Mouse (Mus musculus) heart, postnatal 14 days (tissue): ENCODE measurements around the gene Slc43a1. TPM values are rescaled to one million over a fixed set of nuclear protein-coding genes. Genes with fewer than 3 reads are reported as not detected.

ENCODE experiments used
- DNase-seq, 2 experiments: peaks; one replicate each; pipeline ENCODE4 v3.0.0; 2021 to 2022
- intact Hi-C: fragments of 180-260 bp; cut with DNase I; formaldehyde crosslinking; loops from one replicate; pipeline ENCODE4 v1.15.1; 2025
- total RNA-seq, 2 experiments: library from RNA; stranded (reverse); gene quantifications; 2 replicates each; pipeline ENCODE4 v1.2.3; 2021

Gene Slc43a1
- total RNA-seq, 2 experiments from 2014 or later, result 2.9 to 3.6 TPM

DNA sequence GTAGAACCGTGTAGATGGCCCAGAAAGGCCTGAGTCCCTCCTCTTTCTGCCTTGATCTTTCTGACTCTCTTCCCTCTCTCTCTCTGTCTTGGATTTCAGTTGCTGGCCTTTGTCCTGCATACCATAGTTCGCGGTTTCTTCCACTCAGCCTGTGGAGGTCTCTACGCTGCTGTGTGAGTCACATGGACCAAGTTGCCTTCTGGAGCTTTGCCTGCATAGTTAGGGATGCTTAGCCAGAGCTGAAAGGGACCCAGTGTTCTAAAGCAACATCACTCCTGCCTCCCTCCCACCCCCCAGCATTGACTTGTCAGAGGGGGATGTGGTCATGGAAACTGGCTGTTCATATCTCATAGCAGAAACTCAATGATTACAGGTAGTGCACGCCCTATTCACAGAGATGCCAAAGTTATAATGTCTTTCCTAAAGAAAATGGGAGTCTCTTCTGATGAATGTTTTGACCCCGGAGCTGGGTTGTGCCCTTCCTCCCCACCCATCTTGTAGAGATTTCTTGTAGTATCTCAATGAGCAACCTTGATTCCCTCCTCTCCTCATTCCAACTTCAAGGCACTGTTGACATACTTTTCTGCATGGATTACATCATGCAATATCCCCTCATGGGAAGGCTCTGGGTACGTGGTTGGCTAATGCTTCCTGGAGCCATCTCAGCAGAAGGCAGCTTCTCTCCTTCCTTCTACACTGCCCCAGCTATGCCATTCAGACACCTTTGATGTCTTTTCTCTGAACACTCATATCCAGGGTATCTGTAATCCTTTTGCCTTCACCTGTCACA is 21.5 kb downstream of the Slc43a1 start:
- DNase-seq, result no peak
- intact Hi-C loops, result no loop called here

DNA sequence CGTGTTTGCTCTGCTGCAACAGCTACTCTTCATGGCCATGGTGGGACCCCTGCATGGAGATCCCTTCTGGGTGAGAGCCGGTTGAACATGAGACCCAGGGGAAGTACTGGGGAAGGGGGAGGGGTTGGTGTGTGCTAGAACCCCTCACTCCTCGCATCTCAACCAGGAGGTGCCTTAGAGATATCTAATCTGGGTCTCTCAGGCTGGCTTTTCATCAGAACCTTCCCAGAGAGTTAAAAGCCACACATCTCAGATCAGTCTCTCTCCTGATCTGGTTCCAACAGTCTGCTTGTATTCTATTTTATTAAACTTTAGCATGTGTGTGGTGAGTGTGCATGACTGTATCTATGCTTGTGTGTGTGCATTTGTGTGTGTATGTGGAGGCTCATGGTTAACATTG is 22.8 kb downstream of the Slc43a1 start:
- intact Hi-C loops, result no loop called here

GRCm38 (mm10) chr2:84862231-84862630 is 23.6 kb downstream of the Slc43a1 start:
- DNase-seq, result no peak
- intact Hi-C loops, result no loop called here

More for the DNA sequence above, 22.8 kb downstream of the Slc43a1 start:
- no peak for DNase-seq

- DNase-seq, result peak; percentile 74 to 84
- intact Hi-C loops, result loop anchor here (5.0 kb wide), 1 partner anchor 34 kb away; no protein-coding TSS in a partner anchor
Measured at GRCm38 (mm10) chr2:84865616-84866571, 27.2 kb downstream of the Slc43a1 start.

- peak; percentile 74 to 84 for DNase-seq
- intact Hi-C loops, result loop anchor here (2.0 to 5.0 kb wide), 3 partner anchors 18 to 140 kb away; partner anchors contain the start of gene Rtn4rl2
Measured at GRCm38 (mm10) chr2:84868521-84868943, 29.9 kb downstream of the Slc43a1 start.

DNA sequence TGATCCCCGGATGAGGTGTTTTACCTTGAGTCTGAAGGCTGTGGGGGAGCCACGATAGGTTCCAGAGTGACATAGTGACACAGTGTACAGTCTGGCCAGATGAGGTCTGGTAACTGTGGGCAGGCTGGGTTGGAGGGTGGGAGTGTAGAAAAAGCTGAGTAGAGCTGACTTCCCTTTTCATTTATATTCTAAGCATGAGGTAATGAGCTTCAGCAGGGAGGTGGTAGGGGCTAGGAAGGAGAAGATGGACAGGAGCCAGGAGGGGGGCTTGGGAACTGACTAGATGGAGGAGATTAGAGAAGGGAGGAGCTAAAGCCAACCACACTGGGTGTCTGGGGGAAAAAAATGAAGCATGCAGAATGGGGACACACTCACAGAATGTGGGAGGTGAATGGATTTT is 30.3 kb downstream of the Slc43a1 start:
- intact Hi-C loops, result loop anchor here (2.0 to 5.0 kb wide), 3 partner anchors 18 to 140 kb away; partner anchors contain the start of gene Rtn4rl2
- DNase-seq, result no peak

GRCm38 (mm10) chr2:84870623-84871160 is 32.0 kb downstream of the Slc43a1 start:
- peak in 1 of 2 experiments; percentile 41 for DNase-seq
- intact Hi-C loops, result no loop called here

DNA sequence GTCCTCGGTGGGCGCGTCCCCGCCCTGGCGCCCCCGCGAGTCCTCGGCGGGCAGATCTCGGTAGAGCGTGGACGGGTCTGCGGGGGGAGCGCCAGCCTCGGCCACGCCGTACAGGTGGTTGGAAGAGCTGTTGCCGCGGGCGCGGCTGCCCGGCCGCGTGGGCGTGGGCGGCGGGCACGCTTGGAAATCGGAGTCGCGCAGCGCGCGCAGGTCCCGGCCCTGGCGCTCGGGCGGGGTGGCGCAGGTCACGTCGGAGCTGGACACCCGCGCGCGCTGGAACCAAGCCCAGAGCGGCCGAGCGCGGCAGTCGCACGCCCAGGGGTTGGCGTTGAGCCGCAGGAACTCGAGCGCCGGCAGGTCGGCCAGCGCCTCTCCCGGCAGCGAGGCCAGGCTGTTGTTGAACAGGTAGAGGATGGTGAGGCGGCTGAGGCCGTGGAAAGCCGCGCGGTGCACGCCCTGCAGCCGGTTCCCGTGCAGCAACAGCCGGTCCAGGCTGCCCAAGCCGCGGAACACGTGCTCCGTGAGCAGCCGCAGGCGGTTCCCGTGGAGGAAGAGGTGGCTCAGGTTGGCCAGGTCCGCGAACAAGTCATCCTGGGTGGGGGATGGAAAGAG is 33.6 kb downstream of the Slc43a1 start:
- peak; percentile 78 to 83 for DNase-seq
- intact Hi-C loops, result no loop called here

DNA sequence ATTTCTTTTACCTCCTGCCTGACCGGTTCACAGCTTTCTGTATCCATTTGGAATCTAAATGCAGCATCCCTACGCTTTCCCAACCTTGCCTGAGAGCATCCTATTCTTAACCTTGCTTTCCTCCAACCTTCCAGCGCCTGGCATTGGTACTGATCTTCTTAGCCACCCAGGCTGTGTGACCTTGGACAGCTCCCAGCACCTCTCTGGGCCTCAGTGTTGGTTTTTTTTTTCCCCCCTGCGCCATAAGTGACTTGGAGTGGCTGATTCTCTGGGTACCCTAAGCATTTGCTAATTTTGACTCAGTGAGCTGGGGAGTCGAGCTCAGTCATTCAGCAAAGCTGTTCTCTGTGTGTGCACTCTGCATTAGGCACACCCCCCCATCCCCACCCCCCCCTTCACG is 37.2 kb downstream of the Slc43a1 start:
- intact Hi-C loops, result no loop called here
- no peak for DNase-seq

- no peak for DNase-seq
- intact Hi-C loops, result no loop called here
Measured at GRCm38 (mm10) chr2:84880590-84880989, 41.9 kb downstream of the Slc43a1 start.

GRCm38 (mm10) chr2:84882606-84883005 is 44.0 kb downstream of the Slc43a1 start:
- intact Hi-C loops, result no loop called here

DNA sequence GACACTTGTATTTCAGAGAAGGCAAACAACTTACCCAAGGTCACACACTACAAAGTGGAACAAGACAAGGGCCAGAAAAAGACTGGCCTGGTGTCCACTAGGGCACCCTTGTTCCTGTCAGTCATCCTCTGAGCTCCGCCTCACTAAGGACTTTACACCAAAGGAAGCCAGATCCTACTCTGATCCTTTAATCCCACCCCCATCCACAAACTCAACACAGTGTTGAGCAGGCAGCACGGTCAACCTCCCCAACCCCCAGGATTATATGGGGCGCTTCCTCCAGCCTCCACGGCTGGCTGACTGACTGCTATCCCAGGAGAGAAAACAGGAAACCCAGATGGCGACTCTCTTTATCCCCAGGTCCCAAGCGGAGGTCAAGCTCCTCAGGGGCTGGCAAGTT is 44.4 kb downstream of the Slc43a1 start:
- no peak for DNase-seq

More at GRCm38 (mm10) chr2:84882606-84883005, 44.0 kb downstream of the Slc43a1 start:
- peak; percentile 35 to 44 for DNase-seq

GRCm38 (mm10) chr2:84883530-84883929 is 44.9 kb downstream of the Slc43a1 start:
- no peak for DNase-seq
- intact Hi-C loops, result no loop called here

More for the DNA sequence above, 44.4 kb downstream of the Slc43a1 start:
- intact Hi-C loops, result no loop called here

DNA sequence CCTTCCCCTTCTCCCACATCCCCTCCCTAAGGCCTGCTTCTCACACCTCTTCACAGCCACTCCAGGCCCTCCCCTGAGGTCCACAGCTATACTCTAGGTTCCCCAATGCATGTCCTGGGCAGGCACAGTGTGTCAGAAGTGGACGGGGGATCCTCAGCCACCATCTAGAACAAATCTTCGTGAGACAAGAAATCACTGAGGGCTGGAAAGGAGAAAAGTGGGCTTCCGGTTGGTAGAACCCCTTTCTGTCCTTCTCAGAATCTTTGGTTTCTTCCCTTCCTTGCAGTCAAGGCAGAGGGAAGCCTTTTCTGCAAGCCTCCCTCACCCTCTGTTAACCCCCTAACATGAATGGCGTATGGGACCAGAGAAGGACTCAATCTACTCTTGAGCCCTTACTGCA is 45.3 kb downstream of the Slc43a1 start:
- DNase-seq, result no peak
- intact Hi-C loops, result no loop called here

GRCm38 (mm10) chr2:84884611-84885010 is 46.0 kb downstream of the Slc43a1 start:
- DNase-seq, result no peak
- intact Hi-C loops, result loop anchor here (5.0 kb wide), 2 partner anchors 53 to 68 kb away; partner anchors contain the start of gene Slc43a3

- intact Hi-C loops, result loop anchor here (2.0 to 5.0 kb wide), 3 partner anchors 17 to 67 kb away; partner anchors contain the start of gene Slc43a3
- DNase-seq, result no peak
Measured at GRCm38 (mm10) chr2:84885084-84886055, 46.7 kb downstream of the Slc43a1 start.

- intact Hi-C loops, result loop anchor here (2.0 to 5.0 kb wide), 3 partner anchors 17 to 66 kb away; partner anchors contain the start of gene Slc43a3
- DNase-seq, result no peak
Measured at GRCm38 (mm10) chr2:84886234-84886731, 47.6 kb downstream of the Slc43a1 start, which contains the start of gene Rtn4rl2. Gene Rtn4rl2, minus strand, starts transcription at chr2:84886710.

DNA sequence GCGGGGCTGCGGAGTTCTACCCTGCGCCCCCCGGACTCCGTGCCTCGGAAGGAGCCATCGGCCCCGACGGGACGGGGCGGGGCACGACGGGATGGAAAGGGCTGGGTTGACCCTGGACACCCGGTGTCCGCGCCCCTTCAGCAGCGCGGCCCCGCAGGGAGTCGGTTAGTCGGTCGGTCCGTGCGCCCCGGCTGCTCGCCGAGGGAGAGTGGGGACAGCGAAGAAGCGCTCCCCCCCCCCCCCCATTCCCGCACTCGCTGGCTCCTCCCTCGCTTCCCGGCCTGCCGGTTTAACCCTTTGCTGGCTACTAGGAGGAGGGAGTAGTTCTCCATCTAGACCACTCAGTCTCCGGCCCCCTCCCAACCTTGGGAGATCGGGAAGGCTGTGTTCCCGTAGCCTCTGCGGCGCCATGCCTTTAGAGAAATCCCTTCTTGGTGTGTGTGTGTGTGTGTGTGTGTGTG is 48.2 kb downstream of the Slc43a1 start:
- intact Hi-C loops, result loop anchor here (2.0 to 5.0 kb wide), 3 partner anchors 18 to 65 kb away; partner anchors contain the start of gene Slc43a3
- DNase-seq, result peak; percentile 55 to 57
